Mouse (Mus musculus) layer of hippocampus, adult 18-20 months (tissue): Measurements from ENCODE around the gene Marc1. TPM values are rescaled to one million over a fixed set of nuclear protein-coding genes. Genes with fewer than 3 reads are reported as not detected.
A peak's percentile ranks its signal among the peaks of the same experiment; 100 is the strongest.

Source experiments
- DNase-seq, 2 experiments: peaks; one replicate each; pipeline ENCODE4 v3.0.0; 2022; ENCODE audit warnings: low spot score in 2 of 2
- long read RNA-seq: library from polyadenylated mRNA; stranded (forward); transcript quantifications from one replicate; pipeline ENCODE4 v2.0.0, GENCODE M21; 2021
- total RNA-seq, 2 experiments: library from RNA; stranded (reverse); gene quantifications; 2 replicates each; pipeline ENCODE4 v1.2.3; 2021

Marc1 gene
- total RNA-seq, result under 1 TPM in 1 of 2 experiments, not detected in 1; 0.25 TPM
- long read RNA-seq, result 0 reads

GRCm38 (mm10) chr1:184810780-184811575 is at the start of gene Marc1:
TSS of gene Marc1 (minus strand) at chr1:184811313.
- DNase-seq, result no peak

GRCm38 (mm10) chr1:184860276-184860675 is 49.2 kb upstream of the Marc1 start:
- no peak for DNase-seq

GRCm38 (mm10) chr1:184858253-184858652 is 47.1 kb upstream of the Marc1 start:
- DNase-seq, result no peak

- DNase-seq, result peak in 1 of 2 experiments; percentile 15
These were observed 46.1 kb upstream of the Marc1 start for GRCm38 (mm10) chr1:184857216-184857615.

GRCm38 (mm10) chr1:184853922-184854321 is 42.8 kb upstream of the Marc1 start:
- no peak for DNase-seq

- DNase-seq, result peak; percentile 32 to 67
These were observed 42.2 kb upstream of the Marc1 start for GRCm38 (mm10) chr1:184853339-184853738.

GRCm38 (mm10) chr1:184851741-184852618 is 40.9 kb upstream of the Marc1 start:
- DNase-seq, result peak; percentile 59 to 86

GRCm38 (mm10) chr1:184851166-184851565 is 40.1 kb upstream of the Marc1 start:
- DNase-seq, result no peak

- DNase-seq, result no peak
These were observed 35.9 kb upstream of the Marc1 start for GRCm38 (mm10) chr1:184846973-184847372.

GRCm38 (mm10) chr1:184846092-184846750 is 35.1 kb upstream of the Marc1 start, which contains the start of gene Marc2:
TSS of gene Marc2 (minus strand) at chr1:184846451.
- no peak for DNase-seq

- peak; percentile 78 to 85 for DNase-seq
These were observed 34.3 kb upstream of the Marc1 start for GRCm38 (mm10) chr1:184845111-184846071.

- DNase-seq, result peak in 1 of 2 experiments; percentile 17
These were observed 33.4 kb upstream of the Marc1 start for GRCm38 (mm10) chr1:184844326-184845066.

GRCm38 (mm10) chr1:184837649-184838048 is 26.5 kb upstream of the Marc1 start:
- DNase-seq, result no peak

- no peak for DNase-seq
These were observed 25.2 kb upstream of the Marc1 start for GRCm38 (mm10) chr1:184836350-184836749.

- no peak for DNase-seq
These were observed 22.4 kb upstream of the Marc1 start for GRCm38 (mm10) chr1:184833499-184833898.

- no peak for DNase-seq
These were observed 21.1 kb upstream of the Marc1 start for GRCm38 (mm10) chr1:184832211-184832610.

- DNase-seq, result no peak
These were observed 18.8 kb upstream of the Marc1 start for GRCm38 (mm10) chr1:184829897-184830296.

GRCm38 (mm10) chr1:184827175-184827701 is 16.1 kb upstream of the Marc1 start:
- DNase-seq, result peak in 1 of 2 experiments; percentile 29

- DNase-seq, result peak in 1 of 2 experiments; percentile 48
These were observed 14.0 kb upstream of the Marc1 start for GRCm38 (mm10) chr1:184825093-184825492.
